Mouse (Mus musculus) stomach, postnatal 0 days (tissue): ENCODE measurements at regions not wholly inside any gene's neighbourhood (a gene's known extent, or its start where the extent isn't known, plus 50 kb on each side); places are given as distances from the start of the nearest gene placed in this dataset.
A peak's percentile ranks its signal among the peaks of the same experiment; 100 is the strongest.

Experiments
- ATAC-seq: fragments of 200-750 bp; cut with Nextera tagmentation; 2 replicates; pipeline ENCODE4 v1.8.0; 2017; ENCODE audit not compliant: low FRiP score, low TSS enrichment
- DNase-seq: peaks from one replicate; pipeline ENCODE4 v3.0.0-alpha.2; 2016; ENCODE audit warnings: low spot score
- H3K27ac ChIP-seq: fragments of 300-500 bp; sonication (generic); replicated peaks from 2 replicates; pipeline ENCODE4 v1.5.1; 2014; ENCODE audit warnings: mild to moderate bottlenecking, control low read depth
- H3K27me3 ChIP-seq: fragments of 300-500 bp; sonication (generic); 2 replicates; pipeline ENCODE4 v1.6.1; 2014; ENCODE audit warnings: low read length; ENCODE audit not compliant: control insufficient read depth, insufficient read depth
- H3K36me3 ChIP-seq: fragments of 300-500 bp; sonication (generic); 2 replicates; pipeline ENCODE4 v1.6.1; 2014; ENCODE audit warnings: low read length, mixed read lengths; ENCODE audit not compliant: control insufficient read depth, insufficient read depth
- H3K4me1 ChIP-seq: fragments of 300-500 bp; sonication (generic); replicated peaks from 2 replicates; pipeline ENCODE4 v1.6.1; 2014; ENCODE audit warnings: antibody characterized with exemption; ENCODE audit not compliant: control insufficient read depth, insufficient read depth
- H3K4me2 ChIP-seq: fragments of 300-500 bp; sonication (generic); replicated peaks from 2 replicates; pipeline ENCODE4 v1.6.1; 2014; ENCODE audit warnings: low read depth, mild to moderate bottlenecking, control low read depth, moderate library complexity
- H3K4me3 ChIP-seq: fragments of 300-500 bp; sonication (generic); 2 replicates; pipeline ENCODE4 v1.5.1; 2014; ENCODE audit warnings: low read depth, low read length, control low read depth
- H3K9ac ChIP-seq: fragments of 300-500 bp; sonication (generic); 2 replicates; pipeline ENCODE4 v1.6.1; 2014; ENCODE audit warnings: mild to moderate bottlenecking, low read length, control low read depth, mixed read lengths
- H3K9me3 ChIP-seq: fragments of 300-500 bp; sonication (generic); 2 replicates; pipeline ENCODE4 v1.6.1; 2016; ENCODE audit warnings: low read length; ENCODE audit not compliant: control insufficient read depth
- CTCF ChIP-seq: IDR thresholded peaks from 2 replicates; pipeline ENCODE4 v1.5.1; 2016; ENCODE audit warnings: antibody characterized with exemption, low read depth, mild to moderate bottlenecking, moderate library complexity
- EP300 ChIP-seq: optimal IDR thresholded peaks from 2 replicates; pipeline ENCODE3; 2016; ENCODE audit warnings: antibody characterized with exemption
- WGBS: fragments of 180-500 bp; shearing (Covaris S2); extraction: QIAGEN DNeasy Blood & Tissue Kit; methylation state at CpG from one replicate; pipeline ENCODE4 v1.1.7; 2014; 5-methylcytosine and 5-hydroxymethylcytosine counted together

- Histone ChIP-seq H3K27ac (no peak overlapping the region), H3K36me3 (no peaks in the 10 kb centered on the region), H3K9ac (no peak overlapping the region), H3K4me2 (no peak overlapping the region), H3K4me1 (no peaks in the 10 kb centered on the region), H3K27me3 (no peaks in the 10 kb centered on the region), H3K9me3 (no peaks in the 10 kb centered on the region), H3K4me3 (no peak overlapping the region)
- DNase-seq (no peak), ATAC-seq (no peak)
- WGBS, result 72% methylated on average over 4 of the region's 4 CpGs
- no peak for TF ChIP-seq CTCF
- TF ChIP-seq EP300, result no peak
These were observed 150.3 kb downstream of the Snx19 start for GRCm38 (mm10) chr9:30577243-30577642.

GRCm38 (mm10) chr9:30575531-30575930, 148.6 kb downstream of the Snx19 start:
- ATAC-seq, result no peak
- H3K36me3 ChIP-seq, result no peaks in the 10 kb centered on the region
- no peaks in the 10 kb centered on the region for H3K27me3 ChIP-seq
- WGBS, result 82% methylated on average over 3 of the region's 3 CpGs
- H3K9me3 ChIP-seq, result no peaks in the 10 kb centered on the region
- no peak overlapping the region for H3K9ac ChIP-seq
- TF ChIP-seq CTCF, result no peak
- TF ChIP-seq EP300, result no peak
- no peaks in the 10 kb centered on the region for H3K4me1 ChIP-seq
- no peak overlapping the region for H3K4me2 ChIP-seq
- H3K4me3 ChIP-seq, result no peak overlapping the region
- no peak overlapping the region for H3K27ac ChIP-seq
- no peak for DNase-seq

DNA sequence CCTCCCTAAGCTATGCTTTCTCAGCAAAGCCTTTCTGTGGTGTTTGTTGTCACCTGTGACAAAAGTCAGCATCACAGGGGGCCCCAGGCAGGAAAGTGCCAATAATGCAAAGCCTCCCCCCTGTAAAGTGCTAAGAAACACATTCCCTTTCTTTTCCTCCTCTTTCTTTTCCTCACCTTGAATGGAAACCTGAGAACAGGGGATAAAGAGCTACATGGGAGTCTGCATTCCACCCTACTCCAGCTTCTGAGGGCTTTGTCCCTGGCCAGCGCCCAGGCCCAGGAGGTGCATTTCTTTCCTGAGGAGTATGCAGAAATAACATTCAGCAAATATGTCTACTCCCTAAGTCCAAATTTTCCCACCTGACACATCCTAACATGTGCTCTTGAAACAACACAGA, 146.4 kb downstream of the Snx19 start:
- H3K4me3 ChIP-seq, result no peak overlapping the region
- H3K4me2 ChIP-seq, result no peak overlapping the region
- H3K27me3 ChIP-seq, result no peaks in the 10 kb centered on the region
- WGBS, result 50% methylated on average over 1 of the region's 1 CpGs
- H3K27ac ChIP-seq, result no peak overlapping the region
- no peaks in the 10 kb centered on the region for H3K9me3 ChIP-seq
- no peaks in the 10 kb centered on the region for H3K4me1 ChIP-seq
- no peak for DNase-seq
- H3K36me3 ChIP-seq, result no peaks in the 10 kb centered on the region
- no peak for TF ChIP-seq CTCF
- TF ChIP-seq EP300, result no peak
- no peak overlapping the region for H3K9ac ChIP-seq
- no peak for ATAC-seq

GRCm38 (mm10) chr9:30571014-30571413, 144.1 kb downstream of the Snx19 start:
- Histone ChIP-seq H3K9me3 (no peaks in the 10 kb centered on the region), H3K9ac (no peak overlapping the region), H3K27me3 (no peaks in the 10 kb centered on the region), H3K4me1 (no peaks in the 10 kb centered on the region), H3K4me3 (no peak overlapping the region), H3K27ac (no peak overlapping the region), H3K4me2 (no peak overlapping the region), H3K36me3 (no peaks in the 10 kb centered on the region)
- peak; percentile 20 for DNase-seq
- TF ChIP-seq EP300 (no peak), CTCF (no peak)
- 7% methylated on average over 2 of the region's 2 CpGs for WGBS
- peak; percentile 38; the same call in 1 of the 2 replicates for ATAC-seq

- Histone ChIP-seq H3K27ac (no peak overlapping the region), H3K4me2 (no peak overlapping the region), H3K9me3 (no peaks in the 10 kb centered on the region), H3K4me3 (no peak overlapping the region), H3K27me3 (no peaks in the 10 kb centered on the region), H3K36me3 (no peaks in the 10 kb centered on the region), H3K9ac (no peak overlapping the region), H3K4me1 (no peaks in the 10 kb centered on the region)
- DNase-seq (peak; percentile 22), ATAC-seq (peak; percentile 69; the same call in 1 of the 2 replicates)
- TF ChIP-seq EP300 (no peak), CTCF (no peak)
- 72% methylated on average over 3 of the region's 3 CpGs for WGBS
These were observed 138.1 kb downstream of the Snx19 start for GRCm38 (mm10) chr9:30564765-30565680.

GRCm38 (mm10) chr9:30563399-30563798, 136.5 kb downstream of the Snx19 start:
- WGBS, result 77% methylated on average over 5 of the region's 5 CpGs

More at GRCm38 (mm10) chr9:30563399-30563798, 136.5 kb downstream of the Snx19 start:
- Histone ChIP-seq H3K36me3 (no peaks in the 10 kb centered on the region), H3K9ac (no peak overlapping the region), H3K27ac (no peak overlapping the region), H3K4me2 (no peak overlapping the region), H3K4me3 (no peak overlapping the region), H3K4me1 (no peaks in the 10 kb centered on the region), H3K9me3 (no peaks in the 10 kb centered on the region), H3K27me3 (no peaks in the 10 kb centered on the region)
- TF ChIP-seq CTCF (0 out of 2 replicates have a peak, but pooled peaks have one; percentile 17), EP300 (no peak)
- DNase-seq (no peak), ATAC-seq (no peak)
